8 mouse cellular contexts compared by ENCODE assay signal in the genomic region with DNA sequence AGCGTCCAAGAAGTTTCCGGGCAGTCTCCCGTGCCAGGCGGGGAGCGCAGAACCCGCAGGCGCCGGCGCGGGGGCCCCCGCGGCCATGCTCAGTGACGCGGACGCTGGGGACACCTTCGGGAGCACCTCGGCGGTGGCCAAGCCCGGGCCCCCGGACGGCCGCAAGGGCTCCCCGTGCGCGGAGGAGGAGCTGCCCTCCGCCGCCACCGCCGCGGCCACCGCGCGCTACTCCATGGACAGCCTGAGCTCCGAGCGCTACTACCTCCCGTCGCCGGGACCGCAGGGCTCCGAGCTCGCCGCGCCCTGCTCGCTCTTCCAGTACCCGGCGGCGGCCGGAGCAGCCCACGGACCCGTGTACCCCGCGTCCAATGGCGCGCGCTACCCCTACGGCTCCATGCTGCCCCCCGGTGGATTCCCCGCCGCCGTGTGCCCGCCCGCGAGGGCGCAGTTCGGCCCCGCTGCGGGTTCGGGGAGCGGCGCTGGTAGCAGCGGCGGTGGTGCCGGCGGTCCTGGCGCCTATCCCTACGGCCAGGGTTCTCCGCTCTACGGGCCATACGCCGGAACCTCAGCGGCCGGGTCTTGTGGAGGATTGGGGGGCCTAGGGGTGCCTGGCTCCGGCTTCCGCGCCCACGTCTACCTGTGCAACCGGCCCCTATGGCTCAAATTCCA. TPM values are rescaled to one million over a fixed set of nuclear protein-coding genes. Genes with fewer than 3 reads are reported as not detected.
DNase-seq lines count a peak whose midpoint lies in the region; ATAC-seq lines count a peak whose summit lies in the region.

No protein-coding gene starts in this region.

- peak; percentile 83 for ATAC-seq in kidney, embryonic 14.5 days (ENCODE audit: low FRiP score, low TSS enrichment)
- peak; percentile 63 for ATAC-seq in embryonic facial prominence, embryonic 15.5 days (ENCODE audit: insufficient number of reproducible peaks, low FRiP score, low TSS enrichment, low read depth)
- peak; percentile 69 for ATAC-seq in intestine, embryonic 14.5 days (replicated peaks; ENCODE audit: low FRiP score, low TSS enrichment, low read depth)
- 0 out of 2 replicates have a peak, but pooled peaks have one; percentile 11 for ATAC-seq in megakaryocyte, adult 5-6 weeks (ENCODE audit: poor library complexity, severe bottlenecking)

- H3K4me2 ChIP-seq in kidney, embryonic 14.5 days (replicated peaks; ENCODE audit: low read depth, low read length), result peak overlapping the region; percentile 70
- H3K4me2 ChIP-seq in embryonic facial prominence, embryonic 15.5 days (replicated peaks), result peak overlapping the region; percentile 82
- H3K4me2 ChIP-seq in intestine, embryonic 14.5 days (ENCODE audit: low read length), result peak overlapping the region; percentile 58

- H3K9me3 ChIP-seq in kidney, embryonic 14.5 days (ENCODE audit: control insufficient read depth, low read length), result no peaks in the 10 kb centered on the region
- H3K9me3 ChIP-seq in embryonic facial prominence, embryonic 15.5 days (replicated peaks), result no peaks in the 10 kb centered on the region
- H3K9me3 ChIP-seq in intestine, embryonic 14.5 days (ENCODE audit: control insufficient read depth, low read length), result no peaks in the 10 kb centered on the region

- H3K4me3 ChIP-seq in kidney, embryonic 14.5 days (ENCODE audit: low read length), result peak overlapping the region; percentile 40
- H3K4me3 ChIP-seq in embryonic facial prominence, embryonic 15.5 days (replicated peaks), result peak overlapping the region; percentile 43
- peak overlapping the region; percentile 38 for H3K4me3 ChIP-seq in intestine, embryonic 14.5 days (ENCODE audit: low read depth, low read length)

- WGBS in kidney, embryonic 14.5 days, result under 1% methylated on average over 56 of the region's 87 CpGs
- under 1% methylated on average over 79 of the region's 87 CpGs for WGBS in embryonic facial prominence, embryonic 15.5 days
- WGBS in intestine, embryonic 14.5 days, result under 1% methylated on average over 84 of the region's 87 CpGs

- no peak overlapping the region for H3K27ac ChIP-seq in kidney, embryonic 14.5 days (ENCODE audit: low read depth, low read length)
- no peak overlapping the region for H3K27ac ChIP-seq in embryonic facial prominence, embryonic 15.5 days (replicated peaks)
- H3K27ac ChIP-seq in intestine, embryonic 14.5 days (ENCODE audit: low read depth), result no peak overlapping the region

- DNase-seq in kidney, adult 9 months, result no peak
- peak; percentile 65 for DNase-seq in adrenal gland, postnatal 14 days
- peak; percentile 69 for DNase-seq in intestine, embryonic 14.5 days (ENCODE audit: low spot score)
- DNase-seq in testis, postnatal 10 days (ENCODE audit: low spot score), result peak; percentile 59
- no peak for DNase-seq in adipocyte (ENCODE audit: low spot score)

- H3K4me1 ChIP-seq in kidney, embryonic 14.5 days (ENCODE audit: control insufficient read depth, insufficient read depth, low read length), result peaks cover 10% of the 10 kb centered on the region; the same call in 1 of the 2 replicates
- H3K4me1 ChIP-seq in embryonic facial prominence, embryonic 15.5 days, result peaks cover 34% of the 10 kb centered on the region
- peaks cover 11% of the 10 kb centered on the region; the same call in 1 of the 2 replicates for H3K4me1 ChIP-seq in intestine, embryonic 14.5 days (replicated peaks; ENCODE audit: control insufficient read depth, insufficient read depth, low read length)

- no peaks in the 10 kb centered on the region for H3K36me3 ChIP-seq in kidney, embryonic 14.5 days (ENCODE audit: control insufficient read depth, insufficient read depth, low read length)
- H3K36me3 ChIP-seq in embryonic facial prominence, embryonic 15.5 days, result no peaks in the 10 kb centered on the region
- no peaks in the 10 kb centered on the region for H3K36me3 ChIP-seq in intestine, embryonic 14.5 days (ENCODE audit: control insufficient read depth, insufficient read depth, low read length)

- H3K27me3 ChIP-seq in kidney, embryonic 14.5 days (ENCODE audit: control insufficient read depth, insufficient read depth, low read length), result peaks cover 92% of the 10 kb centered on the region
- H3K27me3 ChIP-seq in embryonic facial prominence, embryonic 15.5 days, result peaks cover 94% of the 10 kb centered on the region
- H3K27me3 ChIP-seq in intestine, embryonic 14.5 days (replicated peaks; ENCODE audit: control insufficient read depth, insufficient read depth, low read length), result peaks cover 98% of the 10 kb centered on the region

- peak overlapping the region; percentile 31; the same call in 1 of the 2 replicates for H3K9ac ChIP-seq in kidney, embryonic 14.5 days (ENCODE audit: low read depth, low read length)
- H3K9ac ChIP-seq in embryonic facial prominence, embryonic 15.5 days, result 0 out of 2 replicates have a peak overlapping the region, but pooled peaks have one; percentile 15
- H3K9ac ChIP-seq in intestine, embryonic 14.5 days (ENCODE audit: low read length), result no peak overlapping the region

RNA-seq across cellular contexts. Expression of a gene that starts 1.0 kb away (rescaled TPM):
- polyA plus RNA-seq in kidney, embryonic 14.5 days (2014; fragmentation: Nextera tagmentation; extraction: Ambion mirVana), result not detected in 2 replicates
- 0.22 and 0.86 TPM in 2 replicates for total RNA-seq in adrenal gland, postnatal 14 days (2021)
- not detected in 2 replicates for polyA plus RNA-seq in embryonic facial prominence, embryonic 15.5 days (2015; fragmentation: Nextera tagmentation; extraction: Ambion mirVana)
- 0.07 and 0.34 TPM in 2 replicates for polyA plus RNA-seq in intestine, embryonic 14.5 days (2014; fragmentation: Nextera tagmentation; extraction: Ambion mirVana)
- 0.78 and 1.3 TPM in 2 replicates for total RNA-seq in megakaryocyte, adult 5-6 weeks (2015)
- total RNA-seq in megakaryocyte, adult 5-6 weeks (2017), result 0.37 and 1.8 TPM in 2 replicates

RNA-seq across cellular contexts. Expression of a gene that starts 27.1 kb away (rescaled TPM):
- 54.5 and 70.7 TPM in 2 replicates for polyA plus RNA-seq in kidney, embryonic 14.5 days (2014; fragmentation: Nextera tagmentation; extraction: Ambion mirVana)
- total RNA-seq in adrenal gland, postnatal 14 days (2021), result 103 TPM in 2 replicates
- polyA plus RNA-seq in embryonic facial prominence, embryonic 15.5 days (2015; fragmentation: Nextera tagmentation; extraction: Ambion mirVana), result 50.3 and 51.3 TPM in 2 replicates
- 59.5 and 64.3 TPM in 2 replicates for polyA plus RNA-seq in intestine, embryonic 14.5 days (2014; fragmentation: Nextera tagmentation; extraction: Ambion mirVana)
- total RNA-seq in megakaryocyte, adult 5-6 weeks (2015), result 20.7 and 27.3 TPM in 2 replicates
- total RNA-seq in megakaryocyte, adult 5-6 weeks (2017), result 46.0 and 57.2 TPM in 2 replicates

Comparison
In these comparisons a context has a peak if more than half of its experiments do, and no peak if none do; other contexts are left out.
1. ATAC-seq: peak in every context shown above with its lines; median percentile 83 in kidney, embryonic 14.5 days; 69 in intestine, embryonic 14.5 days; 63 in embryonic facial prominence, embryonic 15.5 days; 11 in megakaryocyte, adult 5-6 weeks.
2. DNase-seq: peak in adrenal gland, postnatal 14 days (single experiment), intestine, embryonic 14.5 days (single experiment) and testis, postnatal 10 days (single experiment); none in kidney, adult 9 months (single experiment) and adipocyte (single experiment).
3. Peak in every context shown above with its lines, with median percentiles within 50 percentile points of each other: H3K4me2 ChIP-seq and H3K4me3 ChIP-seq.